Mouse (Mus musculus): ENCODE measurements around the gene Wdr25. TPM values are rescaled to one million over a fixed set of nuclear protein-coding genes. Genes with fewer than 3 reads are reported as not detected.

Gene Wdr25
- total and polyA plus RNA-seq, 3 experiments: 8.3 to 12.4 (median 10.8) TPM

DNA sequence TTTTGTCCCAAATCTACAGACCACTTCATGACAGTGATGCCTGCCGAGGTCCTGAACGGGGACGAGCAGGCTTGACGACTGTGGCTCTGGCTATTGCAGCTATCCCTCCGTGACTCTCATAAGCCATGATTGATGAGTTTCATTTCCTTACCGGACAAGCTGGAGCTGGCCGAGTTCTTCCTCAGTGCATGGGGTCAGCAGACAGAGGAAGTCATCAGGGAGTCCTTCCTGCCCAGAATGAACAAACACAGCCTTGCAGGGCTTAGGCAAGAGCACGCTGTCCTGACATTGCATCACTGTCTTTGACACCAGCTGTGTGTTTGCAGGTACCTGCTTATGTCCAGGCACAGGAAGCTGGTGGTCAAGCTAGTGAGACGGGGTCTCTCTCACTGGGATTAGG, 97.0 kb downstream of the Wdr25 start:
- in situ Hi-C loops (cut with MboI; ENCODE audit: low pct_ligation_motif_present, low pct_unique_long_range_greater_than_20kb, low sequenced_read_pairs): no loop called here
- peaks cover 0 to 29% of the 10 kb centered on the region in 2 experiments for H3K36me3 ChIP-seq (replicated peaks in 1 of 2; ENCODE audit: control insufficient read depth in 1 of 2, insufficient read depth in 1 of 2, low read length in 1 of 2)

DNA sequence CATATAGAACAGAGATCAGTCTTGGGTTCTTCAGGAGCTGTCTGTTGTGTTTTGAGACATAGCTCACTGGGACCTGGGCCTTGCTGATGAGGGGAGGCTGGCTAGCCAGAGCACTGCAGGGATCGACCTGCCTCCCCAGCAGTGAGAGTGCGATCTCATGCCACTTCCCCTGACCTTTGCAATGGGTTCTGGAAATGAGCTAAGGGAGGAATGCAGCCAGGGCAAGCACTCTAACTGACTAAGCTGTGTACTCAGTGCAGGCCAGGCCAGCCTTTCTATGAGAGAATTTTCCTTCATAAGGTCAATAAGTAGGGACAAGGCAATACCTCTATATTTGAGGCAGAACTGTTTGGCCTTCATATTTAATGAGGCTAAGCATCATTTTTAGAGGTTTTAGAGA, 99.6 kb downstream of the Wdr25 start:
- Histone ChIP-seq H3K4me2 (ENCODE audit: insufficient read depth, low read depth, poor library complexity, severe bottlenecking) (no peak overlapping the region), H3K27me3 (replicated peaks) (no peaks in the 10 kb centered on the region), H3K79me2 (replicated peaks; ENCODE audit: control insufficient read depth, extremely low read depth, insufficient read depth, poor library complexity, severe bottlenecking) (no peaks in the 10 kb centered on the region), H3K4me1 (ENCODE audit: control insufficient read depth in 1 of 2, insufficient read depth in 2 of 2) (peaks cover 0 to 9% of the 10 kb centered on the region in 2 experiments; a peak in 2 of 4 replicates), H3K36me3 (replicated peaks in 1 of 2; ENCODE audit: control insufficient read depth in 1 of 2, insufficient read depth in 1 of 2, low read length in 1 of 2) (peaks cover 0 to 40% of the 10 kb centered on the region in 2 experiments), H3K4me3 (replicated peaks in 1 of 3; ENCODE audit: low read depth in 2 of 3, low read length in 2 of 3, poor library complexity in 1 of 3) (no peak overlapping the region), H3K9me3 (replicated peaks; ENCODE audit: low read length) (no peaks in the 10 kb centered on the region), H3K27ac (ENCODE audit: insufficient read depth, low read depth) (no peak overlapping the region), H3K9ac (ENCODE audit: insufficient read depth, low read depth) (no peak overlapping the region)
- dilution Hi-C loops (cut with MboI; ENCODE audit: extremely low pct_ligation_motif_present, extremely low pct_unique_long_range_greater_than_20kb, low sequenced_read_pairs) (no loop called here), in situ Hi-C loops (cut with MboI; ENCODE audit: low pct_ligation_motif_present, low pct_unique_long_range_greater_than_20kb, low sequenced_read_pairs) (no loop called here)
- DNase-seq (ENCODE audit: extremely low read depth): no peak
- TF ChIP-seq RAD21 (IDR thresholded peaks at IDR 0.05; ENCODE audit: low read depth, low read length): no peak
- no peak for TF ChIP-seq SMC3 (IDR thresholded peaks at IDR 0.05; ENCODE audit: low read depth, low read length)
- no peak for TF ChIP-seq GABPA (IDR thresholded peaks at IDR 0.05; ENCODE audit: insufficient replicate concordance, low read depth, low read length)
- TF ChIP-seq NRF1 (IDR thresholded peaks at IDR 0.05; ENCODE audit: low read depth, low read length): no peak
- TF ChIP-seq MAX (IDR thresholded peaks at IDR 0.05; ENCODE audit: low read length): no peak
- no peak for TF ChIP-seq CHD2 (IDR thresholded peaks at IDR 0.05; ENCODE audit: low read length)
- no peak for TF ChIP-seq ELF1 (IDR thresholded peaks at IDR 0.05; ENCODE audit: low read depth, low read length)
- TF ChIP-seq CHD1 (IDR thresholded peaks at IDR 0.05; ENCODE audit: low read depth, low read length): no peak
- TF ChIP-seq ZC3H11A (IDR thresholded peaks at IDR 0.05; ENCODE audit: low read depth, low read length): no peak
- TF ChIP-seq TCF12 (IDR thresholded peaks at IDR 0.05; ENCODE audit: low read depth, low read length): no peak
- no peak for TF ChIP-seq ZNF384 (IDR thresholded peaks at IDR 0.05; ENCODE audit: low read depth, low read length)
- TF ChIP-seq MXI1 (IDR thresholded peaks at IDR 0.05; ENCODE audit: low read depth, low read length): no peak
- TF ChIP-seq MAZ (IDR thresholded peaks at IDR 0.05; ENCODE audit: low read depth, low read length): no peak
- TF ChIP-seq ZKSCAN1 (IDR thresholded peaks at IDR 0.05; ENCODE audit: borderline replicate concordance, low read depth, low read length): no peak
- TF ChIP-seq POLR2A (IDR thresholded peaks at IDR 0.05; ENCODE audit: low read depth, low read length): no peak
- no peak for TF ChIP-seq MAFK (IDR thresholded peaks at IDR 0.05; ENCODE audit: insufficient replicate concordance, low read length)
- TF ChIP-seq RCOR1 (conservative IDR thresholded peaks at IDR 0.05; ENCODE audit: low read depth, low read length): no peak
- TF ChIP-seq E2F4 (IDR thresholded peaks at IDR 0.05; ENCODE audit: insufficient replicate concordance, low read depth, low read length): no peak
- no peak for TF ChIP-seq POLR2AphosphoS2 (IDR thresholded peaks at IDR 0.05; ENCODE audit: low read depth, low read length)
- no peak for TF ChIP-seq ZMIZ1 (IDR thresholded peaks at IDR 0.05; ENCODE audit: low read depth, low read length)

More for the DNA sequence above, 97.0 kb downstream of the Wdr25 start:
- H3K9ac ChIP-seq (ENCODE audit: insufficient read depth, low read depth): no peak overlapping the region
- no peaks in the 10 kb centered on the region for H3K9me3 ChIP-seq (replicated peaks; ENCODE audit: low read length)
- H3K4me2 ChIP-seq (ENCODE audit: insufficient read depth, low read depth, poor library complexity, severe bottlenecking): no peak overlapping the region
- dilution Hi-C loops (cut with MboI; ENCODE audit: extremely low pct_ligation_motif_present, extremely low pct_unique_long_range_greater_than_20kb, low sequenced_read_pairs): no loop called here
- H3K27ac ChIP-seq (ENCODE audit: insufficient read depth, low read depth): no peak overlapping the region
- DNase-seq (ENCODE audit: extremely low read depth): no peak
- peaks cover 0 to 9% of the 10 kb centered on the region in 2 experiments; a peak in 2 of 4 replicates for H3K4me1 ChIP-seq (ENCODE audit: control insufficient read depth in 1 of 2, insufficient read depth in 2 of 2)
- H3K27me3 ChIP-seq (replicated peaks): no peaks in the 10 kb centered on the region
- H3K79me2 ChIP-seq (replicated peaks; ENCODE audit: control insufficient read depth, extremely low read depth, insufficient read depth, poor library complexity, severe bottlenecking): no peaks in the 10 kb centered on the region
- TF ChIP-seq GABPA (IDR thresholded peaks at IDR 0.05; ENCODE audit: insufficient replicate concordance, low read depth, low read length) (no peak), ETS1 (conservative IDR thresholded peaks at IDR 0.05; ENCODE audit: low read depth, low read length) (no peak), KAT2A (IDR thresholded peaks at IDR 0.05; ENCODE audit: insufficient replicate concordance, low read length) (no peak)
- no peak overlapping the region for H3K4me3 ChIP-seq (replicated peaks in 1 of 3; ENCODE audit: low read depth in 2 of 3, low read length in 2 of 3, poor library complexity in 1 of 3)
